Mouse (Mus musculus): ENCODE measurements around the gene Tekt3. TPM values are rescaled to one million over a fixed set of nuclear protein-coding genes. Genes with fewer than 3 reads are reported as not detected.

The Tekt3 gene
- total and polyA plus RNA-seq, 3 experiments = not detected

DNA sequence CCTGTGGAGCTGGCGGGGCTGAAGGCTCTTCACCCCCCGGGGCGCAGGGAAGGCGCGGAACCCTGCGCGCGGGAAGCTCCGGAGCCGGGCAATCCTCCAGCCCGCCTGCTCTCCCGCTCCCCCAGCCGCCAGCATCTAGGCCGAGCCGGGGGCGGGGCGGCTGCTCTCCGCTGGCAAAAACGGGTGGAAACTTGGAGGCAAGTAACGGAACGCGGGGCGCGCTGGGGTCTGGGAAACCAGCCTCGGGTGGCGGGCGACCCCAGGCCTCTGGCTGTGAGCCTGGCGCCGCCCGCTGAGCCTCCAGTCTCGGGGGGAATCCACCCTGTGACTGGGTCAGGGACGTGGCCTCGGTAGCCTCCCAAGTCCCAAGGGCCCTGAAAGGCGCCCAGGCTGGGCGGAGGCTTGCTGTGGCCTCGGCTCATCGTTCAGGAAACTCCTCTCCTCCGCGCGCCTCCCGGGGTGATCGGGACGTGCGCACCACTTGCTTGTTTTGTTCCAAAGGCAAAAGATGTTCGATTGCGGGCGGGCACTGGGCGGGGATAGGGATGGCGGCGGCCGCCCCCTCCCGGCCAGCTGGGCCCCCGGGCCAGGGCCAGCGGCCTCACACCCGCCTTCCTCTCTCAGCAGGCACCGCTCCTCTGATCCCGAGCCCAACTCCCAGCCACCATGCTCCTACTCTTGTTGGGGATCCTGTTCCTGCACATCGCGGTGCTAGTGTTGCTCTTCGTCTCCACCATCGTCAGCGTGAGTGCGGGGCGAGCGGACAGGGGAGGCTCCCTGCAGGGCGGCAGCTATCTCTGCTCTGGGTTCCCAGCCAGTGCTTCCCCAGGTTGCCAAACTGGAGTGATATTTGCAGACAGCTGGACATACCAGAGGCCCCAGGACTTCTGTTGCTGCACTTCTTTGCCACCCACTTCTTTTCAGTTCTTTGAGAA lies 71.3 kb downstream of the Tekt3 start:
- no peaks in the 10 kb centered on the region for H3K27me3 ChIP-seq (ENCODE audit: control insufficient read depth in 1 of 2, insufficient read depth in 2 of 2, low read length in 2 of 2)
- H3K36me3 ChIP-seq (ENCODE audit: control insufficient read depth in 1 of 2, insufficient read depth in 2 of 2, low read length in 2 of 2) = no peaks in the 10 kb centered on the region
- no peaks in the 10 kb centered on the region for H3K4me1 ChIP-seq (ENCODE audit: control insufficient read depth in 1 of 2, insufficient read depth in 2 of 2, low read length in 2 of 2)
- H3K27ac ChIP-seq (ENCODE audit: control insufficient read depth, low read depth, low read length) = no peak overlapping the region
- no peaks in the 10 kb centered on the region for H3K9me3 ChIP-seq (replicated peaks; ENCODE audit: insufficient read depth, low read length)
- DNase-seq (ENCODE audit: low read depth, low spot score) = no peak
- no peak overlapping the region for H3K4me3 ChIP-seq (ENCODE audit: control insufficient read depth in 1 of 2, insufficient read depth in 1 of 2, low read depth in 2 of 2, low read length in 2 of 2)
- no peak overlapping the region for H3K9ac ChIP-seq (ENCODE audit: control insufficient read depth, low read depth, low read length, poor library complexity, severe bottlenecking)
- TF ChIP-seq TBP (IDR thresholded peaks at IDR 0.05; ENCODE audit: low read depth, low read length) (no peak), TCF12 (IDR thresholded peaks at IDR 0.05; ENCODE audit: low read depth, low read length) (no peak), USF1 (IDR thresholded peaks at IDR 0.05; ENCODE audit: low read depth, low read length) (no peak), RCOR1 (IDR thresholded peaks at IDR 0.05; ENCODE audit: low read depth, low read length) (no peak), USF2 (IDR thresholded peaks at IDR 0.05; ENCODE audit: borderline replicate concordance in 1 of 2, insufficient read depth in 1 of 2, low read depth in 1 of 2, low read length in 2 of 2) (no peak), RAD21 (IDR thresholded peaks at IDR 0.05; ENCODE audit: low read depth, low read length) (no peak), BHLHE40 (IDR thresholded peaks at IDR 0.05; ENCODE audit: borderline replicate concordance, low read depth, low read length) (no peak), TAL1 (IDR thresholded peaks at IDR 0.05; ENCODE audit: low read length) (no peak), ETS1 (IDR thresholded peaks at IDR 0.05; ENCODE audit: low read depth, low read length) (no peak), ZNF384 (IDR thresholded peaks at IDR 0.05; ENCODE audit: low read depth, low read length) (no peak), MAFK (IDR thresholded peaks at IDR 0.05; ENCODE audit: borderline replicate concordance, low read depth, low read length) (no peak), SMC3 (IDR thresholded peaks at IDR 0.05; ENCODE audit: low read depth, low read length) (no peak), NELFE (IDR thresholded peaks at IDR 0.05; ENCODE audit: low read depth, low read length) (no peak), CHD2 (IDR thresholded peaks at IDR 0.05; ENCODE audit: low read length) (no peak), MYC (IDR thresholded peaks at IDR 0.05; ENCODE audit: low read depth, low read length) (no peak), UBTF (IDR thresholded peaks at IDR 0.05; ENCODE audit: borderline replicate concordance, insufficient read depth, low read depth, low read length) (no peak), POLR2AphosphoS2 (IDR thresholded peaks at IDR 0.05; ENCODE audit: low read length) (no peak), ZC3H11A (IDR thresholded peaks at IDR 0.05; ENCODE audit: low read depth, low read length) (no peak), MAX (IDR thresholded peaks at IDR 0.05; ENCODE audit: low read length) (no peak), NRF1 (IDR thresholded peaks at IDR 0.05; ENCODE audit: insufficient read depth, low read depth, low read length, poor library complexity, severe bottlenecking) (no peak)
- no peaks in the 10 kb centered on the region for H3K79me2 ChIP-seq (ENCODE audit: control insufficient read depth, insufficient read depth, low read length, poor library complexity)

Data from MEL (cell line).